In genomic region chr9:102505700-102506585, GRCm38 (mm10) we compare ENCODE assay signal across 8 mouse cellular contexts. TPM values are rescaled to one million over a fixed set of nuclear protein-coding genes. Genes with fewer than 3 reads are reported as not detected.
DNase-seq lines count a peak whose midpoint lies in the region; ATAC-seq and TF ChIP-seq lines count a peak whose summit lies in the region.

Ky (plus strand) TSS chr9:102505750.

- H3K27ac ChIP-seq in lung, postnatal 0 days (ENCODE audit: low read length), result no peak within 1 kb of the TSS
- H3K27ac ChIP-seq in midbrain, embryonic 13.5 days, result no peak within 1 kb of the TSS

- TF ChIP-seq EP300 in lung, postnatal 0 days (IDR thresholded peaks at IDR 0.05), result no peak

- no peak for ATAC-seq in lung, postnatal 0 days
- peak; percentile 46 for ATAC-seq in inflammation-experienced regulatory T-cells, adult 6 months
- ATAC-seq in midbrain, embryonic 13.5 days, result peak; percentile 74; the same call in 1 of the 2 replicates
- no peak for ATAC-seq in megakaryocyte progenitor cell, adult 5-6 weeks (replicated peaks; ENCODE audit: poor library complexity)

- TF ChIP-seq CTCF in lung, postnatal 0 days (IDR thresholded peaks at IDR 0.05), result no peak

- H3K4me3 ChIP-seq in lung, postnatal 0 days (ENCODE audit: low read depth, low read length), result peak within 1 kb of the TSS; percentile 12
- peak within 1 kb of the TSS; percentile 44 for H3K4me3 ChIP-seq in midbrain, embryonic 13.5 days (replicated peaks)

- no peaks in the 10 kb centered on the region for H3K36me3 ChIP-seq in lung, postnatal 0 days (ENCODE audit: insufficient read depth, low read length)
- H3K36me3 ChIP-seq in midbrain, embryonic 13.5 days, result no peaks in the 10 kb centered on the region

- 2% methylated on average over 51 of the region's 63 CpGs for WGBS in lung, postnatal 0 days
- 2% methylated on average over 47 of the region's 63 CpGs for WGBS in midbrain, embryonic 13.5 days

- no peak for DNase-seq in lung, postnatal 0 days (ENCODE audit: low spot score)
- no peak for DNase-seq in lung, adult 18-20 months
- DNase-seq in cerebellum, postnatal 10 days, result peak; percentile 72 to 73
- peak; percentile 29 to 57 for DNase-seq in gastrocnemius, postnatal 36 days
- no peak for DNase-seq in urinary bladder, postnatal 36 days (ENCODE audit: low spot score in 2 of 2)

- no peak within 1 kb of the TSS for H3K9ac ChIP-seq in lung, postnatal 0 days (replicated peaks; ENCODE audit: low read depth)
- peak within 1 kb of the TSS; percentile 66 for H3K9ac ChIP-seq in midbrain, embryonic 13.5 days (replicated peaks)

- H3K4me2 ChIP-seq in lung, postnatal 0 days (replicated peaks; ENCODE audit: low read depth, low read length), result peak within 1 kb of the TSS; percentile 41
- peak within 1 kb of the TSS; percentile 74 for H3K4me2 ChIP-seq in midbrain, embryonic 13.5 days (replicated peaks)

- intact Hi-C loops in gastrocnemius, postnatal 36 days (cut with DNase I), result no loop called here

- 0 out of 2 replicates have a peak, but pooled peaks cover 8% of the 10 kb centered on the region for H3K4me1 ChIP-seq in lung, postnatal 0 days (ENCODE audit: insufficient read depth, low read depth, low read length)
- peaks cover 15% of the 10 kb centered on the region for H3K4me1 ChIP-seq in midbrain, embryonic 13.5 days (replicated peaks)

- H3K9me3 ChIP-seq in lung, postnatal 0 days (ENCODE audit: low read length), result no peaks in the 10 kb centered on the region
- no peaks in the 10 kb centered on the region for H3K9me3 ChIP-seq in midbrain, embryonic 13.5 days

- peaks cover 12% of the 10 kb centered on the region for H3K27me3 ChIP-seq in lung, postnatal 0 days (replicated peaks; ENCODE audit: insufficient read depth, low read length)
- H3K27me3 ChIP-seq in midbrain, embryonic 13.5 days, result peaks cover 43% of the 10 kb centered on the region

RNA-seq across cellular contexts. Expression of gene Ky, which starts in this region (rescaled TPM):
- 0.02 and 0.20 TPM in 2 replicates for polyA plus RNA-seq in lung, postnatal 0 days (2015; fragmentation: Nextera tagmentation; extraction: Ambion mirVana)
- total RNA-seq in gastrocnemius, postnatal 36 days (2021), result 10 to 100 TPM; 78.9 to 87.7 TPM
- polyA plus RNA-seq in inflammation-experienced regulatory T-cells, adult 6 months (2017; shearing (Covaris generic)), result under 1 TPM in 2 of 3 experiments, not detected in 1; 0.11 to 0.12 TPM
- polyA plus RNA-seq in midbrain, embryonic 13.5 days (2015; fragmentation: Nextera tagmentation; extraction: Ambion mirVana), result 0.17 and 0.32 TPM in 2 replicates
- total RNA-seq in megakaryocyte progenitor cell, adult 5-6 weeks (2015), result 0.02 TPM in 1 of 2 replicates, not detected in the other
- not detected in 2 replicates for total RNA-seq in megakaryocyte progenitor cell, adult 5-6 weeks (2017)

Comparison
In these comparisons a context has a peak if more than half of its experiments do, and no peak if none do; other contexts are left out.
1. RNA of gene Ky (total RNA-seq): 78.9 to 87.7 TPM in gastrocnemius, postnatal 36 days; 0.02 TPM in megakaryocyte progenitor cell, adult 5-6 weeks; every median in the first group is over 10 times any median in the second.
2. Peak in ATAC-seq in inflammation-experienced regulatory T-cells, adult 6 months; RNA of the gene not detected or under 1 TPM.
3. Peak in ATAC-seq, H3K4me3 ChIP-seq, H3K9ac ChIP-seq and H3K4me2 ChIP-seq in midbrain, embryonic 13.5 days; RNA of the gene not detected or under 1 TPM.
4. DNase-seq: peak in cerebellum, postnatal 10 days (2 of 2) and gastrocnemius, postnatal 36 days (2 of 2); none in lung, postnatal 0 days (single experiment), lung, adult 18-20 months (0 of 2) and urinary bladder, postnatal 36 days (0 of 2).